Mouse (Mus musculus) cerebellum, adult 9-10 months (tissue): ENCODE data around the gene Rbm5.

Experiments
- DNase-seq: peaks from one replicate; pipeline ENCODE4 v3.0.0; 2022

Rbm5 gene

DNA sequence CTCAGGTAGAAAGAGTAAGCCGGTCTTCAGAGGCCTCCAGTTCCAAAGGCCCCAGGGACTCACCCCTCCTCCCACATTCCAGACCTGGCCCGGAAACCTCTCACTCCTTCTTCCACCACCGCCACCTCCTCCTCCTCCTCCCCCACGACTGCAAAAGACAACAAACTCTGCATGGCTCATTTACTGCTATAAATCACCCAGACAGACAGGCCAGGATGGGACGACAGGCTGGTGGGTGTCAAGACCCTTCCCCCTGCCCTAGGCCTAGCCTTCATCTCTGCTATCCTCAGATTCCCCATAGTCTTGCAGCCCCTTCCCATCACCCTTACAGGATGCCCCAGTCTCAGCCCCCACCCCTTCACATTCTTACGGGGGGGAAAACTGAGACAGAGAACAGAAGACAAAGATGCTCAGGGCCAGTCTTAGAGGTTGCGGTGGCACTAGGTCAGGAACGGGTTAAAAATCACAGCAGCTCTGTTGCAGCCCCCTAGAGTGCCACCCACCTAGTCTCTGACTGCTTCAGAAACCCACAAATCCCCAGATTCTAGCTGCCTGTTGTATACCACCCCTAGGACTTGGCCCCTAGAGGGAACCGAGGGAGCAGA, 71.3 kb downstream of the Rbm5 start:
- no peak for DNase-seq

GRCm38 (mm10) chr9:107698611-107699190, 72.1 kb downstream of the Rbm5 start:
- DNase-seq, result no peak

GRCm38 (mm10) chr9:107697811-107698521, 72.8 kb downstream of the Rbm5 start:
- no peak for DNase-seq

DNA sequence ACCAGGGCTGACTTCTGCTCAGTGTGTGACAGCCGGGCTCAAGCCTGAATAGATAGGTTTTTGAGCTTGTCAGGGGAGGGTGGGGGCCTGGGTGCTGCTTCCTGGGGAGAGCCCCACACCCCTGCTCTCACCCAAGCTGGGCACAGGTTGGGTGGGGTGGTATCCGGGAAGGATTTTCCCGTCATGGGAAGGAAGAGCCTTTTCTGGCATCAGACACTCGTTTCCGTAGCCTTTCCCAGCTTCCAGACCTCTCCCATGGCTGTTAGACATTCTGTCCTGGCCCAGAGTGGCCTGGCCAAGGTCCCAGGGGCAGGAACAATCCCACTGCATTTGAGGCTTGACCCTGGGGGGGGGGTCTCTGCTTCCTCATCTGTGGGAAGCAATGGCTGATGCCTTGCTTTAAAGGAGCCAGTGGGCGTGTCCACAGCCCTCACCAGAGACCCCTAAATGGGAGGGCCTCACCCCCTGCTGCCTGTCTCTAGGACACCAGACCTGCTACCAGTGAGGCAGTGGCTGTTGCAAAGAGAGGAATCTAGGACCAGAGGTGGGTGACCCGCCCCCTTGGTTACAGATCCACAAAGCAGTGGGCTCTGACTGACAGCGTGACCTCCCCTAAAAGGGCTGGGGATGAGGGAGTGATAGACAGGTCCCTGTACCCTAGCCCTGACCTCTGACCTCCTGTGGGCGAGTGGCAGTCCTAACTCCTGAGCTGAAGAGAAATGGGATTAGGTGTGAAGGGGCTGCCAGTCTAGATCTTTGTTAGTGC, 73.8 kb downstream of the Rbm5 start:
- DNase-seq, result no peak

DNA sequence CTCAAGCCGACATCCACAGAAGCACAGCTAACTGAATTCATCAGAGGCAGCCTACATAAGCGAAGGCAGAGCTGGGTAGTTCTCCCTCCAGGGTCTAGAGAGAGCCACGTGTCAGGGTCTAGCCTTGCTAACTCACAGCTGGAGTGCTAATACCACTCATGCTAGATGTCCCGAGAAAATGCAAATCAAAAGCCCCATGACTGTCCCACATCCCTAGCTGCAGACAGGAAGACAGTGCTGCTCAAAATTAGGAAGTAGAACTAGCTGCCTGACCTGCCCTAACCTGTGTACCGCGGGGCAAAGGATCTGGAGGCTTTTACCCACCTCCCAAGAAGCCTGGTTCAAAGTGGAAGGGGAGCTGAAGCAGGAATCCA, 74.7 kb downstream of the Rbm5 start:
- no peak for DNase-seq

- DNase-seq, result no peak
Measured at GRCm38 (mm10) chr9:107695441-107696105, 75.2 kb downstream of the Rbm5 start.

GRCm38 (mm10) chr9:107694627-107695026, 76.2 kb downstream of the Rbm5 start:
- no peak for DNase-seq

- no peak for DNase-seq
Measured at GRCm38 (mm10) chr9:107693433-107693987, 77.3 kb downstream of the Rbm5 start.

GRCm38 (mm10) chr9:107692785-107693184, 78.0 kb downstream of the Rbm5 start:
- no peak for DNase-seq

DNA sequence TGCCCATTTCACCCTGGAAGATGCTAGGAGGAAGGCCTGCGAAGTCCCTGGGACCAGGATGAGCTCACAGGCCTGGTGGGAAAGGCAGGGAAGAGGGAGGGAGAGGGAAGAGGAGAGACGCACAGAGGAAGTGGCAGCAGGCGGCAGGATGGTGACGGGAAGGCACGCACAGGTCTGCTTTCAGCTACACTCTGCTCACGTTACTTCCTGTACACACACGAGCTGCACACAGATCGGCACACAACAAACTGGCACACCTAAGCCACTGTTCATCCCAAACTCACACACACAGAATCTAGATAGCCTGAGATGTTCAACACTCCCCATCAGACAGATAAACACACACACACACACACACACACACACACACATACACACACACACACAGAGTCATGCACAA, 80.4 kb downstream of the Rbm5 start:
- no peak for DNase-seq
